Mouse (Mus musculus): ENCODE measurements around the gene Tbc1d32.

DNA sequence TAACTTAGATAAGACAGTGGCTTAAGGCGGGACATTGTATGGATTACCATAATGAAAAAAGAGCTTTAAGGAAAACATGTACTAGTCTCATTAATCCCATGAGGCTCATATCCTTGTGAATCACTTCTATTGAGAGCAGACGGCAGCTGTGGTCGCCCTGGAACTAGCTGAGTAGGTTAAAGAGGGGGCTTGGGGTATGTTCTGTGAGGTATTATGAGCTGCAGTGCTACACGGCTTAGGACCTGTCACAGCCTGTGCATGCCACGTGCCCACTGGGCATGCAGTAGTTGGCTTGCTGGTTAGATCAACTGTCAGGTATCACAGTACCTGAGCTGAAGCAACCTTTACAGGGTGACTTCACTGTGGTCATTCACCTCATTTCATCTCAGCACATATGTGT, 133.9 kb downstream of the Tbc1d32 start:
- TF ChIP-seq GATA1 (IDR thresholded peaks at IDR 0.05; ENCODE audit: borderline replicate concordance, low read length) (no peak), FLI1 (IDR thresholded peaks at IDR 0.05; ENCODE audit: low read length) (no peak)

Measured in megakaryocyte, embryonic 14.5 days (primary cell).